ENCODE assay signal across 7 mouse cellular contexts in genomic region chr2:167588774-167589577, GRCm38 (mm10). TPM values are rescaled to one million over a fixed set of nuclear protein-coding genes. Genes with fewer than 3 reads are reported as not detected.
DNase-seq lines count a peak whose midpoint lies in the region; ATAC-seq and TF ChIP-seq lines count a peak whose summit lies in the region.

No protein-coding gene starts in this region.

- no peaks in the 10 kb centered on the region for H3K36me3 ChIP-seq in E14TG2a.4 (ENCODE audit: insufficient read depth, low read length)
- no peaks in the 10 kb centered on the region for H3K36me3 ChIP-seq in heart, embryonic 11.5 days (ENCODE audit: control insufficient read depth, insufficient read depth, low read length)

- peak overlapping the region; percentile 76 for H3K4me3 ChIP-seq in E14TG2a.4 (replicated peaks; ENCODE audit: low read length)
- H3K4me3 ChIP-seq in heart, embryonic 11.5 days (ENCODE audit: low read depth, low read length) = peak overlapping the region; percentile 36

- H3K9me3 ChIP-seq in E14TG2a.4 (ENCODE audit: low read length) = no peaks in the 10 kb centered on the region
- no peaks in the 10 kb centered on the region for H3K9me3 ChIP-seq in heart, embryonic 11.5 days (replicated peaks; ENCODE audit: control insufficient read depth, low read length)

- peaks cover 54% of the 10 kb centered on the region for H3K27me3 ChIP-seq in E14TG2a.4 (ENCODE audit: insufficient read depth, low read length)
- H3K27me3 ChIP-seq in heart, embryonic 11.5 days (ENCODE audit: control insufficient read depth, insufficient read depth, low read length) = no peaks in the 10 kb centered on the region

- ATAC-seq in heart, embryonic 11.5 days (replicated peaks; ENCODE audit: insufficient number of reproducible peaks, low FRiP score, low TSS enrichment) = peak; percentile 58; the same call in 1 of the 2 replicates

- H3K4me1 ChIP-seq in E14TG2a.4 (replicated peaks; ENCODE audit: low read depth, low read length) = peaks cover 62% of the 10 kb centered on the region
- peaks cover 36% of the 10 kb centered on the region for H3K4me1 ChIP-seq in heart, embryonic 11.5 days (ENCODE audit: control insufficient read depth, insufficient read depth, low read length)

- 10% methylated on average over 21 of the region's 21 CpGs for whole genome bisulfite sequencing in heart, embryonic 11.5 days (ENCODE audit: insufficient replicate concordance)

- peak overlapping the region; percentile 57 for H3K4me2 ChIP-seq in heart, embryonic 11.5 days

- peak; percentile 66 to 75 for DNase-seq in adrenal gland, postnatal 36 days
- peak; percentile 69 for DNase-seq in kidney, adult 9 months
- DNase-seq in lung, postnatal 10 days = peak; percentile 80
- peak; percentile 75 to 86 for DNase-seq in spleen, postnatal 4 days (ENCODE audit: low spot score in 2 of 2)
- DNase-seq in frontal cortex, postnatal 25 days (ENCODE audit: low spot score in 2 of 2) = no peak

- H3K9ac ChIP-seq in heart, embryonic 11.5 days (ENCODE audit: low read depth, low read length) = peak overlapping the region; percentile 59

- H3K27ac ChIP-seq in heart, embryonic 11.5 days (ENCODE audit: low read depth, low read length) = peak overlapping the region; percentile 73

- no peak for TF ChIP-seq CTCF in E14TG2a.4 (conservative IDR thresholded peaks at IDR 0.05; ENCODE audit: low read length)

RNA-seq across cellular contexts. Expression of gene Ube2v1, which starts 42.9 kb away (rescaled TPM):
- 100 to 1,000 TPM; 195 to 197 TPM for total RNA-seq in adrenal gland, postnatal 36 days (2021)
- 195 and 211 TPM in 2 replicates for polyA plus RNA-seq in heart, embryonic 11.5 days (2014; fragmentation: Nextera tagmentation; extraction: Ambion mirVana)

RNA-seq across cellular contexts. Expression of gene Snai1, which starts 51.0 kb away (rescaled TPM):
- total RNA-seq in adrenal gland, postnatal 36 days (2021) = 10 to 100 TPM in 1 of 2 experiments, 1 to 10 TPM in 1; 5.4 to 11.2 TPM
- 21.1 and 23.1 TPM in 2 replicates for polyA plus RNA-seq in heart, embryonic 11.5 days (2014; fragmentation: Nextera tagmentation; extraction: Ambion mirVana)

Comparison
In these comparisons a context has a peak if more than half of its experiments do, and no peak if none do; other contexts are left out.
1. DNase-seq: peak in adrenal gland, postnatal 36 days (2 of 2), kidney, adult 9 months (single experiment), lung, postnatal 10 days (single experiment) and spleen, postnatal 4 days (2 of 2); none in frontal cortex, postnatal 25 days (0 of 2).